Mouse (Mus musculus): ENCODE results near the gene Tmem184b.

Gene Tmem184b

DNA sequence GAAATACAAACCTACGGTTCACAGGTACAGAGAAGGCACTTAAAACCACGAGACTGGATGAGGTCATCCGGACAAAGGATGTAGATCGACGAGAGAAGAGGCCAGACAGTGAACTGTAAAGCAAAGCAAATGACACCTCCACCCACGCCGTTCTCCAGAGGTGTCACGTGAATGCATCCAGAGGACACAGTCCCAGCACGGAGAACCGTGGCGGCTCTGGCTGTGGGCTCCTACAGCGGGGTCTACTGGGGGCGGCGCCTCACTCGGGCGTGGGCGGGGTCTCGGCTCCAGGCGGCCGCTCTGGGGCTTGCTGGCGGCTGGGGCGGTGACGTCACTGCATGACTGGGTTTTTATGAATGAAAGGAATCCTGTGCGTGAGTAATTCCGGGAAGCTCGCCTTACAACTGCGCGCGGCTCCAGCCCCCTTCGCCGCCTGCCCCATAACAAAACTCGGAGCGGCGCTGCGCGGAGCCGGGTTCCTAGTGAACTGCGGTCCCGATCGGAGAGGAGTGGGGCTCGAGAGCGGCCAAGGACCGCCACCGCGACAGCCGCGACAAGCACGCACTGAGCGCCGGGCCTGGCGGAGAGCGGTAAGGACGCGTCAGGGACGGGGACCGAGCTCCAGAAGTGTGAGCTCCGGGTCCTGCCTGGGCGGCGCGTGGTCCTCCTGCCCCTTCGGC, 56.1 kb downstream of the Tmem184b start:
- no peak for DNase-seq (ENCODE audit: extremely low read depth, low read depth, low spot score)

DNA sequence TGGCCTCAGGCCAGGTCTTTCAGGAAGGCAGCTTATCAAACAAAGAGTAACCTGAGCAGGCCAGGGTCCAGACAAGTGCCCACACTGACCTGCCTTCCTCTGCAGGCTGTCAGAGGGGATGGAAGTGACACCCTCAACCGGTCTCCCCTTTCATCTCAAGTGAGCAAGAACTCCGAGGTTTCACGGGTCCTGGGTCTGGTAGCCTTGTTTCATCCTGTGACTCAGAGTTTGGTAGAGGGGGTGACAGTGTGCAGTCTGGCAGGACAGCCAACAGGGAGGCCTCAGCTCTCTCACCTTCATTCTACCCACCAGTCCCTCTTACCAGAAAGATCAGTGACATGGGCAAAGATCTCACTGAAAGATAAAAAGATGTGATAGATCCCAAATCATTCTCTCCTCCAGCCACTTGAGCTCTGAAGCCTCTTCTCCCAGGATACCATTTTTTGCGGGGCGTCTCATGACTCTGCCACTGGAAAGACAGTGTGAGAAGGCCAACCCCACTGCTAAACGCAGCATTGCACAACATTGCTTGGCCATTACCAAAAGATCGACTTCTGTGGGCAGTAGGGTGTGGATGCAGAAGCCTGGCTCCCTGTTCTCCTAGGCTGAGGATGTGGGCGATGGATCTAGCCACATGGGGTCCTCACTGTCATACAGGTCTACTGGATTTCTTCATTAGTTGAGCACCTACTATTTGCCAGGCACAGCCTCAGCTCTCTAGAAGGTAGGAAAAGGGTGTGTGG, 57.1 kb downstream of the Tmem184b start, which contains the start of gene Maff:
Gene Maff (plus strand): TSS at position 571 of the 743 bp plus-strand sequence.
- DNase-seq (ENCODE audit: extremely low read depth, low read depth, low spot score) = no peak

DNA sequence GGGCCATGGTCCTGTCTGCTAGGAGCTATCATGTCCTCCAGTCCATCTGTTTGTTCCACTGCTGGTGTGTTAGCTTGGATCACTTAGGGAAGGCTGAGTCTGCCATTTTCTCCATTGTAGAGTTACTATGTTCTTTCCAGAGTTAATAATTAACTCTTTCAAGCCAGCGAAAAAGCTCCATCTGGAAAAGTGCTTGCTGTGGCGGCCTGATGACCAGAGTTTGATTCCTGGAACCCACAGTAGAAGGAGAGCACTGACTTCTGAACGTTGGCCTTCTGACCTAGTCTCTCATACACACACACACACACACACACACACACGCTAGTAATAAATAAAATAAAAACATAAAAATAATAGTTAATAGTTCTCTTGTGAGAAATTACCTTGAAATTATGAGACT, 58.7 kb downstream of the Tmem184b start:
- DNase-seq (ENCODE audit: extremely low read depth, low read depth, low spot score) = no peak

DNA sequence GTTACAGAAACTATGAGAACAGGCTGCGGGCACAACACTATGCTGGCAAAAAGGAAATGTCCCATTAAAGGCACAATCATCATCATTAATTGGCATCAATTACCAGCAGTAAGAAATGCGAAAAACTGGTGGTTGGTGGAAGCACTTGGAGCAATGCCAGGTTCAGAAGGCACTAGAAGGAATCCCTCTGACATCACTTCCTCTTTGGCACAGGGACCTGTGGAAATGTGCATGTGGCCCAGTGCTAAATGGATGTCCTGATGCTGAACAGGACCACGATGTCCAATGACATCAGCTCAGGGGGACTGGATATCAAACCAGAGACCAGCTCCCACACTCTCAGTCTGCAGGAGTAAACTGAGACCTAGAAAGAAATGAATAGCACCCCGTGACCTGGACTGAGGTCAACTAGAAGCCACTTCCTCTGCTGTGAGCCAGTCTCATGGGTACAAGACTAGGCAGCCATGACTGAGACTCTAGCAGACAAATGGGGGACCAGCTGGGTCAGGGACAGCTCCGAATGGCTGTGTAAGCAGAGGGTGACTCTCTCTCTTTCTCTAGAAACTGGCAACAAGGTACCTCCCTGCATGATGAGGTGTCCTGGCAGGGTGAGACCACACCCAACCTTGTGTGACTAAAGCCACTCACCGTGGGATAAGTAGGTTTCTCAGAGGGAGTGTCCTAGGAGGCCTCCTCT, 60.6 kb downstream of the Tmem184b start:
- DNase-seq (ENCODE audit: extremely low read depth, low read depth, low spot score) = no peak

DNA sequence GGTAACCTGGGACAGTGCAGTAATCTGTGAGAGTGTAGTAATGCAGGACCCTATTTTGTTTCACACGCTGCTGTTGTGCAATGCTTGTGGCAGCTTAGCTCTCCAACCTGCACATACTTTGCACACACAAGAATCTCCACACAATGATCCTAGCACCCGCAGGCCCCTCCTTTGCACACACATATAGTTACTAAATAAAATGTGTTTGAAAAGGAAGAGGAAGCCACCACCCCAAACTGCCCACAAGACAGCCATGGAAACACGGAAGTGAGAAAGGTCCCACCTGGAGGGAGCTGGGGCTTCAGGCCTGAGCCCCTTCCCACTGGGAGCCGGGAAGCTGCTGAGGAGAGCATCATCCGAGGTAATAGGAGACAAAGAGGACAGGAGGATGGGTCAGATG, 64.4 kb downstream of the Tmem184b start:
- DNase-seq (ENCODE audit: extremely low read depth, low read depth, low spot score) = no peak

DNA sequence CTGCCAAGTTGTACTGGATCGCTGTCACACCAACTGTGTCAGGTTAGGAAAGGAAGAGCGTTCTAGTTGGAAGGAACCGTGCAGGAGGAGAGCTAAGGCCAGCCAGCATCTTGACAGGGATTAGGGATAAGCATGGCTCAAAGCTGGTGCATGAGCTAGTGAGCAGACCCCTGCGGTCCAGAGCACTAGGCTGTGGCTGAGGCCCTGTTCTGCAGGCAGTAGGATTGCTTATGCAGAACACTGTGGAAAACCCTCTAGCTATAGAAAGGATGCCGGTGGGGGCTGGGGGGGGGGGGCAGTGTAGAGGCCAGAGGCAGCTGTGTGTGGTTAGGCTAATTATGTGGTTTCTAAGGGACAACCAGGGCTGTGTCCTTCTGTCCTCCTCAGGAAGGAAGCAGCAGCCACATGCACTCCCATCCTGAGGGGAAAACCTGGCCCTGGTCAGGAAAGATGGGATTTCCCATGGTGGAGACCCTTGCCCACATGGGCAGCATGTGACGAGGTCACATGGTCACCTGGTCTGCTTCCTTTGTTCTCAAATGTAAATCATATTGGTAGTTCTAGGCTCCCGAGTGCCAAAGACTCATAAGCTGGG, 68.2 kb downstream of the Tmem184b start:
- DNase-seq (ENCODE audit: extremely low read depth, low read depth, low spot score) = no peak

DNA sequence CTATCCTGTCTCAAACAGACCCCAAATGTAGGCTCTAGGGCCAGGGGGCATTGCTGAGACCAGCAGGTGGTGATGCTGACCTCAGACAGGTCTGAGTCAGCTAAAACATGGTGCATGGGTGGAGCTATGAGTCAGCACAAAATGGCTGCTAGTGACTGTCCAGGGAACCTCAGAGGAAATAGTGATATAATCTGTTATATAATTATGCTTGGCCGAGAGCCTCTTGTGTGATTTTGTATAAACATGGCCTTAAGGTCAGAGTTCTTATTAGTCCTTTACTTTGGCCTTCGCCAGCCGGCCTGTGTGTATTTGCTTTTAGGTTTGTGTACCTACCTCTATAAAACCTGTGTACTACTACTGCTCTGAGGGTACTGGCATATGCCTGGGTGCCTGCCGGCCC, 70.0 kb downstream of the Tmem184b start:
- no peak for DNase-seq (ENCODE audit: extremely low read depth, low read depth, low spot score)

DNA sequence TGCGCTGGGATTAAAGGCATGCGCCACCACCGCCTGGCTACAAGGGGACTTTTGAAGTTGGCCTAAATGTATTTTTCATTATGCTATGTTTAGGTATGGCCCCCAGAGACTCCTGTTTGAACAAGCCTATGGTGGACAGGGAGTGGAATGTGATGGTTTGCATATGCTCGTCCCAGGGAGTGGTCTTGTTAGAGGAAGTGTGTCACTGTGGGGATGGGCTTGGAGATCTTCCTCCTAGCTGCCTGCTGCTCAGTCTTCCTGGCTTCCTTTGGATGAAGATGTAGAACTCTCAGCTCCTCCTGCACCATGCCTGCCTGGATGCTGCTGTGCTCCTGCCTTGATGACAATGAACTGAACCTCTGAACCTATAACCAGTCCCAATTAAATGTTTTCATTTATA, 72.8 kb downstream of the Tmem184b start:
- no peak for DNase-seq (ENCODE audit: extremely low read depth, low read depth, low spot score)

DNA sequence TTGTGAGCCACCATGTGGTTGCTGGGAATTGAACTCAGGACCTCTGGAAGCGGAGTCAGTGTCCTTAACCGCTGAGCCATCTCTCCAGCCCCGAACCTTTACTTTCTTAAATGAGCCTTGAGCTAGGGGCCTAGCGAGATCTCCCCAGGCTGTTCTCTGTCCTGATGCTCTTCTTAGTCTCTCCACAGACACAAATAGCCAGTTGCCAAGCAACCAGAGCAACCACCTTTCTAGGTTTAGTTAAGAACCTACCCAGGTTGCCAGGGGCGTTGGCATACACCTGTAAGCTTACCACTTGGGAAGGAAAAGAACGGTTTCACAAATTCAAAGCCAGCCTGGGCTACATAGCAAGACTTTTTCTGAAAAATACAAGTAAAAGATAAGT, 73.4 kb downstream of the Tmem184b start:
- DNase-seq (ENCODE audit: extremely low read depth, low read depth, low spot score) = no peak

DNA sequence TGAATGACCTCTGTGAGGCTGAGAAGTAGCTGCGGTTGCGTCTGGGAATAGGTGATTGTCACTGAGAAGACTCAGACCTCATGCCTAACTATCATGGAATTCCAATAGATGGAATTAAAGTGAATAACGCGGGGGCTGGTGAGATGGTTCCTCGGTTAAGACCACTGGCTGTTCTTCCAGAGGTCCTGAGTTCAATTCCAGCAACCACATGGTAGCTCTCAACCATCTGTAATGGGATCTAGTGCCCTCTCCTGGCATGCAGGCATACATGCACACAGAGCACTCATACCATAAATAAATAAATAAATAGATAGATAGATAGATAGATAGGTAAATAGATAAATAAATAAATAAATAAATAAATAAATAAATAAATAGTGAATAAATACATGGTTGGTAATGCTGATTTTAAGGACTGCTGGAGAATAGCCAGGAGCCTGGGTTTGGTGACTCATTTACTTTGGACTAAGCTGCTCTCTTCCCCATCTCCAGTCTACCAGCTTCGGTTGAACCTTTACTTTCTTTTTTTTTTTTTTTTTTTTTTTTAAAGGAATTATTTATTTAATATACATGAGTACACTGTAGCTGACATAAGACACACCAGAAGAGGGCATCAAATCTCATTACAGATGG, 73.9 kb downstream of the Tmem184b start:
- DNase-seq (ENCODE audit: extremely low read depth, low read depth, low spot score) = no peak

DNA sequence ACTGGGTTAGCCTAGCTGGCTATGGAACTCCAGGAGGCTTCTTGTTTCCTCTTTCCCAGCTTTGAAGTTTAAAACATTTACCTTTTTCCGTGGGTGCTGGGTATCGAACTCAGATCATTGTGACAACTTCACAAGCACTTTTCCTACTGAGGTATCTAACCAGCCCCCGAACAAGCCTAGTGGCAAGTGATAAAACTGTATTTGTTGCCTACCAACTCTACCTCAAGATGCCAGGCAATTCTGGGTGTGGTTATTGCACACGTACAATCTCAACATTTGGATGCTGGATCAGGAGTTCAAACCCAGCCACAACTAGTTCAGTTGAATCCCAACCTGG, 74.5 kb downstream of the Tmem184b start:
- DNase-seq (ENCODE audit: extremely low read depth, low read depth, low spot score) = no peak

DNA sequence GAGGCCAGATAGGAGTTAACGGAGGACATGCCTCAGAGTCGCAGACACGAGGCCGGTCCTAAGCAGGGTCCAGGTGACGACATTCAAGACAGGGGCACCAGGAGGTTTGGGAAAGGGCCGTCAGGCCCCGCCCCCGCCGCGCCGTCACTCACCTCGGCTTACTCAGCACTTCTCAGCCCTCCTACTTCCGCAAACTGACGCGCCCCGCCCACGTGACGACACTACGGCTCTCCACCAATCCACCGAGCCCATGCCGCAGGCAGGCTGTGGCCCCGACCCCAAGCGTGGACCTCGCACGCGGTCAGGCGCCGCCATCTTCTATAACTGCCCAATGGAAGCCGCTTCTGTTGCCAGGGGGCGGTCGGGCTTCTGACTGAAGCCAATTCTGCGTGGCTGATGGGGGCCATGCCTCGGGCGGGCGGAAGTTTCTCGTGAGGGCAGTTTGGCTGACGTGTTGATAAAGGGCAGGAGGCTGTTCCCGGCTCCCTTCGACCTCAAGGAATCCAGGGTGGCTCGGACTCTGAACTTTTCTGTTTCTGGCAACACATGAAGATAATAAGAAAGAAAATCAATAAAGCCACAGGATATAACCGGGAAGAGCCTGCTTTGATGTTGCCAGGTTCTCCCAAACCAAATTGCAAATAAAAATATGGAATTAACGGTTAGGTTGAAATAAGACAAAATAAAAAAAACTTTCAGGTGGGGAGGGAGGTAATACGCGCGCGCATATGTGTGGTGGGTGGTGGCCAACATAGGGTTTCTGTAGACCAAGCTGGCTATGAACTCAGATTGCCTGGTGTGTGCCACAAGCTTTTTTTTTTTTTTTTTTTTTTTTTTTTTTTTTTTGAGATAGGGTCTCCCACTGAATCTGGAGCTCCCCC, 75.1 kb downstream of the Tmem184b start, which contains the start of gene Pla2g6:
Gene Pla2g6 (minus strand): TSS at position 333 of the 881 bp plus-strand sequence.
- peak; percentile 68 for DNase-seq (ENCODE audit: extremely low read depth, low read depth, low spot score)

DNA sequence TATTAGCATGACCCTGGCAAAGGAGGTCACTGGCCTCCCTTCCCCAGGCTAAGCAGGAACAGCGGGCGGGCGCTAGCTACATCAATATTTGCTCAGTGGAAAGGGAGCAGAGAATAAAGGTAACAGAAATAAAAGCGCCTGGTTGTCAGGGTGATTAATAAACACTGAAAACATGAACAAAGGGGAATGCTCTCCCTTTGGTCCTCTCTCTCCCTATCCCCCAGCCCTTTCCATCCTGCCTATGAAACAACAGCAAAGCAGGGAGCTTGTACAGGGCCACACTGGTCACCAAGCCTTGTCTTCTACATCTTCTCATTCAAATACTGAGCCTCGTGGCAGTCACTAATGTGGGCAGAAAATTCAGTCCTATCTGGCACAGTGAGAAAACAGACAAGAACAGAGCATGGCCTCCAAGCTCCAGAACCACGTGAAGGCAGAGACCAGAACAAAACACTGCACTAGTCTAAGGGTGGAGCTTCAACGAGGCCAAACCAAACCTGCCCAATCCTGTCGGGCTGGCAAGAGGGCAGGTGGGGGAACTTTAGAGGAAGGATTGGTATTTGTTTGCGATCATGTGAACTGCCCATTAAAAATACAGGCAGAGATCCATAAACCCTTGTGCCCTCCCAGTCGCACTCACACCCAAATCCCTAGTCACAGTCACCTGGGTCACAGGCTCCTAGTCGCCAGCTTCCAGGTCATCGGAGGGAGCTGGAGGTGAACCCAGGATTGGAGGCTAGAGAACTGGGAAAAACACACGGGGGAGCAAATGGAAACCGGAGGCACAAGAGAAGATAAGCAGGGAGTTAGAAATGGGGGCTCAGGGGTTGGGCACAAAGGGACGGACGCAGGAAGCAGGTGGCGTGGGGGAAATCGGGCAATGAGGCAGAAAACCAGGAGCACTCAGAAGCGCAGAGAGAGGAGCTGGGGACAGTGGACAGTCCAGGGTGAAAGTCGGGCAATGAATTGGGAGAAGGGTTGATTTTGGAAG, 76.1 kb downstream of the Tmem184b start:
- peak; percentile 74 for DNase-seq (ENCODE audit: extremely low read depth, low read depth, low spot score)

DNA sequence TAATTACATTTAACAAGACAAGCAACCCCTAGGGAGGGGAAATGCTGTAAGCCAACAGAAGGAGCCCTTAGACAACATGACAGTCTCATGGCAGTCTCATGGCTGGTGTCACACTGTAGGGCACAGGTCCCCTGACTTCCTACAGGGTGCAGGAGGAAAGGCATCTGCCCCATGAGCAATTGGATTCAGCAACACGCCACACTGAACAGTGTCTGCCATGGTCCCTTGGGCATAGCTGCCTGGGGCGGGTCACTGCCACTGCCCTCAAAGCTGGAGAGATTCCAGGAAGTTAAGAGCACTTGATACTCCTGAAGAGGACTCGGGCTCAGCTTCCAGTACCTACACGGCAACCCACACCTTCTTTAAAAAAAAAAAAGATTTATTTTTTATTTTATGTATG, 77.1 kb downstream of the Tmem184b start:
- DNase-seq (ENCODE audit: extremely low read depth, low read depth, low spot score) = no peak

DNA sequence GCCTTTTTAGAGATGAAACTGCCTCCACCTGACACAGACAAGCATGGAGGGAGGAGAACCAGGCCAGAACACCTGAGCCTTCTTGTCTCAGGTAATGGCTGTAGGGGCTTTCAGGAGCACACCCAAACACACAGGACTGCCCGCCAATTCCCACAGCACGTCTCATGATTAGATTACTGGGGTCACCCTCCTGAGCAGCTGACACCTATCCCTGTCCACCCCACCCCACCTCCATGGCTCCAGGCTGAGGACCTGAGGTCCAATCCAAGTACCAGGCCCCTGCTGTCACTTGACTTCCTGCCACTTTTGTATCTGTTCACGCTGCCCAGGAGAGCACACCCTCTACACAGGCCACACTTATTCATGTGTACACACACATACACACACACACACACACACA, 77.6 kb downstream of the Tmem184b start:
- no peak for DNase-seq (ENCODE audit: extremely low read depth, low read depth, low spot score)

DNA sequence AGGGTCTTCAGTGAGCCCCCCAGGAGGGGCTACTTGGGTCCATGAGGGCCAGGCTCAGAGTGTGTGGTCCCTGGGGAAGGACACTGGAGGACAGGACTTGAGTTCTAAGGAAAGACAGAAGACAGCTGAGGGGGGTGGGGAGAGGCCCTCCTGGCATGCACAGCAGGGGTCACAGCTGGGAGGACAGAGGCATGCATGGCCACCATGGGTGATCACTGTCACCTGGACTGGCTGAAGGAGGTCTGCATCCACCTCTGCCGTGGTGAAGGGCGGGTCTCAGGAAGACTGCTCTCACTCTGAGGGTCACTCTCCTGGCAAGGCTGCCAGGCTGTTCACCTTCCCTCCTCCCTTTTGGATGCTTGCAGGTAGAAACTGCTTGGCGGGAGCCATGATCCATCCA, 79.0 kb downstream of the Tmem184b start:
- DNase-seq (ENCODE audit: extremely low read depth, low read depth, low spot score) = no peak

DNA sequence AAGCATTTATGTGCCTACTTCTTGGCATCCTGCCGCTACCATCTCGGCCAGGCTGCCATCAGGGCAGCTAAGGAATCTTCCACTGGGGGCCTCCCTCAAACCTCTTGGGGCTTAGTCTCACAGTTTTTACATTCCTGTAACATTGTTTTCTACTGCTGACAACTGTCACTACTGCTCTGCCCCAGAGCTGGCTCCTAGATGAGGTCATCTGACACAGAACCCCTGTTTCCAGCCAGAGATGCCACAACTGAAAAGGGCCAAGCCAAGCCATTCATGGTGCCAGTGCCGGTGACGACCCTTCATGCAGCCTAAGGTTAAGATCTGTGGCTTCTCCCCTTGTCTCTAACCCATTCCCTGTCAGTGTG, 79.6 kb downstream of the Tmem184b start:
- no peak for DNase-seq (ENCODE audit: extremely low read depth, low read depth, low spot score)

DNA sequence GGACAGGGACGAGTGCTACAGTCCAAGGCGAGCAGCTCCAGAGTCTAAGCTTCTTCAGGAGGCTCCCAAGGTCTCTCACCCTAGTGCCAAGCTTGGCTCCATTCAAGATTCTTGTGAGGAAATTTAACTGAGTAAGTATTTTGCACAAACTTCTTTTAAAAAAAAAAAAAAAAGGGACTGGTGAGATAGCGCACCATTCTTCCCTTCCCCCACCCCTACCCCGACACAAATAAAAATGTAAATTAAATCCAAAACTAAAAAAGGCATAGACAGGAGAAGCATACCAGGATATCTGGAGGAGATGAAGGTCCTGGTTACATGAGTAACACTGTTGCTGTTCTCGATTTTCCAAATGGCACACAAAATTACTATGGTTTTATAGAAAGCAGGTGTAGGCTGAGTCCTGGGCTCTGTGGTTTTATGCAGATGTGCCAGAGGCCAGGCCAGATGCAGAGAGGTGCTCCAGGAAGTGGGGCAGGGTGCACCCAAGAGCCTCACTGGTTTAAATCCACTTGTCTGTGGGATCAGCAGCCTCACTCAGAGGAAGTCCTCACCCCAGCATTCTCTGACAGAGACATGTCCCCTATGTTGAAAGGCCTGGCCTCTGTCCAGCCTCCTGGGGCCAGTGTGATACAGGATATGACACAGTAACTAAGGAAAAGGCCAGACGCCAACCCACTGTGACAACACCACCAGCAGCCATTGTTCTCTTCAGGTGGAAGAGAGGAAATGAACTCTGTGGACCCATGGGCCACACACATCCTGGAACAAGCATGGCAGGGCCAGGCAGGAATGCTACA, 80.2 kb downstream of the Tmem184b start:
- no peak for DNase-seq (ENCODE audit: extremely low read depth, low read depth, low spot score)

Measured in fat pad, adult 2 months (tissue).